Mouse (Mus musculus): ENCODE data around the gene Ccdc57. TPM values are rescaled to one million over a fixed set of nuclear protein-coding genes. Genes with fewer than 3 reads are reported as not detected.
"Not testable (repeated sequence)": the region's sequence is repeated elsewhere in the genome, so short reads cannot be mapped to it uniquely, and the experiment has no call there.

Gene Ccdc57
- polyA plus RNA-seq, 2 experiments: 1.3 to 1.4 TPM

DNA sequence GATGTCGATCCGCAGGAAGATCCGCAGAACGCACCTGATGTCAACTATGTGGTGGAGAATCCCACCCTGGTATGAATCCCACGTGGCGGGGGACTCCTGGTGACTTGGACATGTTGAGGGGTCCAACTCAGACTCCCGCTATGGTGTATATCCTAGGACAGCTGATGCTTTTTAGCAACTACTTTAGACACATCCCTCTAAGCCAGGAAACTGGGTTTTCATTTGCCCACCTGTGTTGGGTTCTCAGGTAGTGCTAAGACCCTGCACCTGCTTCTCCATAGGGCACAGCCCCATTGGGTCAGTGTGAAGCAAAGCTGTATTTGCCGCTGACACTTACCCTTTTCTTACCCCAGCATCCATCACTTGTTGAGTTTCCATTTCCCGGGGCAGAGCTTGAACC is 147.5 kb downstream of the Ccdc57 start:
- Histone ChIP-seq H3K9me3 (ENCODE audit: control insufficient read depth, low read length) (no peaks in the 10 kb centered on the region), H3K4me2 (ENCODE audit: low read depth) (peak overlapping the region; percentile 96), H3K27me3 (ENCODE audit: control insufficient read depth, insufficient read depth, low read length) (no peaks in the 10 kb centered on the region), H3K27ac (no peak overlapping the region), H3K4me3 (ENCODE audit: insufficient read depth in 1 of 2, low read depth in 2 of 2, low read length in 2 of 2) (peak overlapping the region; percentile 81 to 84), H3K36me3 (replicated peaks; ENCODE audit: control insufficient read depth, insufficient read depth, low read depth) (peaks cover 33% of the 10 kb centered on the region), H3K9ac (replicated peaks) (peak overlapping the region; percentile 89), H3K4me1 (replicated peaks; ENCODE audit: control insufficient read depth in 2 of 2, insufficient read depth in 2 of 2, low read length in 1 of 2) (peaks cover 0 to 10% of the 10 kb centered on the region in 2 experiments; a peak in 3 of 4 replicates)
- TF ChIP-seq CTCF (IDR thresholded peaks at IDR 0.05; ENCODE audit: low read depth) (no peak), EP300 (IDR thresholded peaks at IDR 0.05; ENCODE audit: low read depth) (no peak)
- ATAC-seq (ENCODE audit: insufficient read depth) (no peak), DNase-seq (ENCODE audit: low read depth in 3 of 3, low spot score in 3 of 3) (no peak)
- WGBS (ENCODE audit: insufficient replicate concordance): 34% methylated on average over 9 of the region's 9 CpGs

DNA sequence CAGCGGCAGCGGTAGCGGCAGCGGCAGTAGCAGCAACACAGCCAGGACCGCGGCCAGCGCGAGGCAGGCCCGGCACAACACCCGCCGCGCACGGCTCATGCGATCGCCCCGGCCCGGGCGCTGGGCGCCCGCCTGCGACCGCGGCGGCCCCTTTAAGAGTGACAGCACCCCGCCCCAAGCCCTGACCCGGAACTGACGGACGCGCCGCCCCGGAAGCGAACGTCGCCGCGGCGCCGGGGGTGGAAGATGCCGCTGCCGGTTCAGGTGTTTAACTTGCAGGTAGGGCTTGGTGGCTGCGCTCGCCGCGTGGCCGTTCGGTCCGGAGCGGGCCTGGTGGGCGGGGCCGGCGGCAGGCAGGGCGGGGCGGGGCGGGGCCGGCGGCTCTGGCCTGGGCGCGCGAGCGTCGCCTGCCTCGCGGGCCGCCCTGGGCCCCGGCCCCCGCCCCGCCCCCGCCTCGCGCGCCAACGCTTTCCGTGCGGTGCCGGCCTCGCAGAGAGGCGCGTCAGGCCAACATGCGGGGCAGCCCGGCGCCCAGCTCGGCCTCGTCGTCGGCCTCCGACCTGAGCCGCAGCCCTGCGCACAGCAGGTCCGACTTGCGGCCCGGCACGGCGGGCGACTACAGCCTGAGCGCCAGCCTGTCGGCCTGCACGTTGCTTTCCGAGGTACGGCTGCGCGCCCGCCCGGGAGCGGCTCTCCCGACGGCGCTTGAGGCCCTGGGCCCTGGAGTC is 148.4 kb downstream of the Ccdc57 start, which contains the start of the genes Rfng and Gps1:
Gene Rfng, minus strand, starts transcription at position 144 of the 728 bp plus-strand sequence.
Gene Gps1, plus strand, starts transcription at position 209 of the 728 bp plus-strand sequence.
- Histone ChIP-seq H3K4me2 (ENCODE audit: low read depth) (peak within 1 kb of the TSS; percentile 96), H3K27ac (peak within 1 kb of the TSS; percentile 27), H3K4me1 (replicated peaks; ENCODE audit: control insufficient read depth in 2 of 2, insufficient read depth in 2 of 2, low read length in 1 of 2) (peaks cover 0 to 10% of the 10 kb centered on the region in 2 experiments; a peak in 3 of 4 replicates), H3K4me3 (ENCODE audit: insufficient read depth in 1 of 2, low read depth in 2 of 2, low read length in 2 of 2) (peak within 1 kb of the TSS; percentile 81 to 84), H3K36me3 (replicated peaks; ENCODE audit: control insufficient read depth, insufficient read depth, low read depth) (peaks cover 24% of the 10 kb centered on the region), H3K9ac (replicated peaks) (peak within 1 kb of the TSS; percentile 89), H3K9me3 (ENCODE audit: control insufficient read depth, low read length) (no peaks in the 10 kb centered on the region), H3K27me3 (ENCODE audit: control insufficient read depth, insufficient read depth, low read length) (no peaks in the 10 kb centered on the region)
- TF ChIP-seq CTCF (IDR thresholded peaks at IDR 0.05; ENCODE audit: low read depth): no peak
- no peak for TF ChIP-seq EP300 (IDR thresholded peaks at IDR 0.05; ENCODE audit: low read depth)
- WGBS (ENCODE audit: insufficient replicate concordance): under 1% methylated on average over 101 of the region's 107 CpGs
- DNase-seq (ENCODE audit: low read depth in 3 of 3, low spot score in 3 of 3): peak; percentile 59 to 68 (median 66)
- ATAC-seq (ENCODE audit: insufficient read depth): peak; percentile 81

DNA sequence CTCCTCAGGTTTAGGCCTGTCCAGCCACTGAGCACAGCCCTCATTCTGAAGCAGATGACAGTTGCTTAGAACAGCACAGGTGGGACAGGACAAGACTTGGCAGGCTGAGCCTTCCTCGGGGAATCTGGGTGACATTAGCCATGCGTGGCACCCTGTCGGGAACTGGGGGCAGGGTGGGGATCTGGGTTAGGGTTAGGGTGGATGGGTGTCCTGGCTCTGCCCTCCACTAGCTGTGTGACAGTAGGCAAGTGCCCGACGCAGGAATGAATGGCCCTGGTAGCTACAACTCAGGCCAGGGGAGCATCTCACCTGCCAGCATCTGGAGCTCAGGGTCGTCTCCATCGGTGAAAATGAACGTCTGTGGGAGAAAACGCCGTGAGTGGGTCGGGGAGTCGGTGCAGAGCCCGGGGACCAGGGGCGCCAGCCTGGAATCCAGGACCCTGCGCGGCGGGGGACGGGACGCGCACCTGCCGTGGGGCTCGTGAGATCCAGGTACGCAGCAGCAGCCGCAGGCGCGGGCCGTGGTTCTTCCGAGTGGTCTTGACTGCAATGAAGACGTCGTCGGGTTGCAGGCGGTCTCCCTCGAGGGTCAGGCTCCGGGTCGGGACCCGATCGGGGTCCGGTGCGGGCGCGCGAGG is 149.1 kb downstream of the Ccdc57 start:
- no peak for TF ChIP-seq EP300 (IDR thresholded peaks at IDR 0.05; ENCODE audit: low read depth)
- TF ChIP-seq CTCF (IDR thresholded peaks at IDR 0.05; ENCODE audit: low read depth): no peak
- no peaks in the 10 kb centered on the region for H3K27me3 ChIP-seq (ENCODE audit: control insufficient read depth, insufficient read depth, low read length)
- ATAC-seq (ENCODE audit: insufficient read depth) (peak; percentile 3; the same call in 1 of the 2 replicates), DNase-seq (ENCODE audit: low read depth in 3 of 3, low spot score in 3 of 3) (no peak)
- peak overlapping the region; percentile 27 for H3K27ac ChIP-seq
- H3K4me3 ChIP-seq (ENCODE audit: insufficient read depth in 1 of 2, low read depth in 2 of 2, low read length in 2 of 2): peak overlapping the region; percentile 60 to 81
- no peaks in the 10 kb centered on the region for H3K9me3 ChIP-seq (ENCODE audit: control insufficient read depth, low read length)
- peaks cover 21% of the 10 kb centered on the region for H3K36me3 ChIP-seq (replicated peaks; ENCODE audit: control insufficient read depth, insufficient read depth, low read depth)
- H3K4me1 ChIP-seq (replicated peaks; ENCODE audit: control insufficient read depth in 2 of 2, insufficient read depth in 2 of 2, low read length in 1 of 2): peaks cover 0 to 10% of the 10 kb centered on the region in 2 experiments; a peak in 3 of 4 replicates
- WGBS (ENCODE audit: insufficient replicate concordance): 3% methylated on average over 42 of the region's 42 CpGs
- H3K9ac ChIP-seq (replicated peaks): peak overlapping the region; percentile 89
- H3K4me2 ChIP-seq (ENCODE audit: low read depth): peak overlapping the region; percentile 96

DNA sequence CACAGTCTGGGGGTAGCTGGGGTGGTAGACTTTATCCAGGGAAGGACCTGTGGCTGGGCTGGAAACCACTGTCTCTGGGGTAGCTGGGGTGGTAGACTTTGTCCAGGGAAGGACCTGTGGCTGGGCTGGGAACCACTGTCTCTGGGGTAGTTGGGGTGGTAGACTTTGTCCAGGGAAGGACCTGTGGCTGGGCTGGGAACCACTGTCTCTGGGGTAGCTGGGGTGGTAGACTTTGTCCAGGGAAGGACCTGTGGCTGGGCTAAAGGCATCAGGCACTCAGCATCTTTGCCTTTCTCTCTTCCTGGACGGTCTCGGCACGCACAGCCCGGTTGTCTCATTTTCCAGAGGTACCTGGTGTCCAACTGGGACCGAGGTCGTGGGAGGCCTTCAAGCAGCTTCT is 151.3 kb downstream of the Ccdc57 start:
- WGBS (ENCODE audit: insufficient replicate concordance): 88% methylated on average over 6 of the region's 6 CpGs
- H3K36me3 ChIP-seq (replicated peaks; ENCODE audit: control insufficient read depth, insufficient read depth, low read depth); DNase-seq (ENCODE audit: low read depth in 3 of 3, low spot score in 3 of 3); H3K9ac ChIP-seq (replicated peaks); H3K4me1 ChIP-seq (replicated peaks; ENCODE audit: control insufficient read depth in 2 of 2, insufficient read depth in 2 of 2, low read length in 1 of 2); H3K9me3 ChIP-seq (ENCODE audit: control insufficient read depth, low read length); H3K4me2 ChIP-seq (ENCODE audit: low read depth); H3K4me3 ChIP-seq (ENCODE audit: insufficient read depth in 1 of 2, low read depth in 2 of 2, low read length in 2 of 2); ATAC-seq (ENCODE audit: insufficient read depth); H3K27me3 ChIP-seq (ENCODE audit: control insufficient read depth, insufficient read depth, low read length); H3K27ac ChIP-seq: not testable (repeated sequence)

DNA sequence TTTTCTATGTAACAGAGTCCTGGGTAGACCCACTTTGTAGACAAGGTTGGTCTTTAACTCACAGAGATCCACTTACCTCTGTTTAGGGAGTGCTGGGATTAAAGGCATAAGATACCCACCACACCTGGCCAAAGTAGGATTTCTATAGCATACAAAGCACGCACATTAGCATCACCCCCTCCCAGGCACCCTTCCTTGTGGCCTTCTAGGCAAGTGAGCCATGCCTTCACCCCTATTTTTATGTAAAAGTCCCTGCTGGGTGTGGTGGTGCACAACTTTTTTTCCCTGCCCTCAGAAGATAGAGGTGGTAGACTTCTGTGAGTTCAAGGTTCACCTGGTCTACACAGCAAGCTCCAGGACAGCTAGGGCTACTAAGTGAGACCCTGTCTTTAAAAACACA is 152.8 kb downstream of the Ccdc57 start:
- peaks cover 0 to 2% of the 10 kb centered on the region in 2 experiments; a peak in 1 of 4 replicates for H3K4me1 ChIP-seq (replicated peaks; ENCODE audit: control insufficient read depth in 2 of 2, insufficient read depth in 2 of 2, low read length in 1 of 2)
- no peak for TF ChIP-seq EP300 (IDR thresholded peaks at IDR 0.05; ENCODE audit: low read depth)
- TF ChIP-seq CTCF (IDR thresholded peaks at IDR 0.05; ENCODE audit: low read depth): no peak
- H3K9ac ChIP-seq (replicated peaks): no peak overlapping the region
- 82% methylated on average over 1 of the region's 1 CpGs for WGBS (ENCODE audit: insufficient replicate concordance)
- H3K4me2 ChIP-seq (ENCODE audit: low read depth): no peak overlapping the region
- ATAC-seq (ENCODE audit: insufficient read depth) (no peak), DNase-seq (ENCODE audit: low read depth in 3 of 3, low spot score in 3 of 3) (no peak)
- no peaks in the 10 kb centered on the region for H3K27me3 ChIP-seq (ENCODE audit: control insufficient read depth, insufficient read depth, low read length)
- H3K36me3 ChIP-seq (replicated peaks; ENCODE audit: control insufficient read depth, insufficient read depth, low read depth): no peaks in the 10 kb centered on the region
- no peak overlapping the region for H3K4me3 ChIP-seq (ENCODE audit: insufficient read depth in 1 of 2, low read depth in 2 of 2, low read length in 2 of 2)
- H3K27ac ChIP-seq: no peak overlapping the region
- H3K9me3 ChIP-seq (ENCODE audit: control insufficient read depth, low read length): no peaks in the 10 kb centered on the region
